Comparison of ENCODE assay signal across 8 mouse cellular contexts in genomic region chr17:10334481-10334880, GRCm38 (mm10). TPM values are rescaled to one million over a fixed set of nuclear protein-coding genes. Genes with fewer than 3 reads are reported as not detected.
DNase-seq lines count a peak whose midpoint lies in the region; ATAC-seq and TF ChIP-seq lines count a peak whose summit lies in the region.

No protein-coding gene starts in this region.

- peak overlapping the region; percentile 96 for H3K27ac ChIP-seq in heart, adult 2 months
- peak overlapping the region; percentile 92 for H3K27ac ChIP-seq in ES-Bruce4 (ENCODE audit: insufficient read depth, low read length)
- peak overlapping the region; percentile 92 for H3K27ac ChIP-seq in forebrain, postnatal 0 days (ENCODE audit: low read depth, low read length)
- H3K27ac ChIP-seq in liver, embryonic 16.5 days (ENCODE audit: low read length): no peak overlapping the region

- H3K79me2 ChIP-seq in heart, adult 2 months (replicated peaks; ENCODE audit: control insufficient read depth, insufficient read depth, low read length): no peaks in the 10 kb centered on the region; the same call in 1 of the 2 replicates

- no peak for TF ChIP-seq EP300 in heart, adult 2 months (IDR thresholded peaks at IDR 0.05; ENCODE audit: insufficient read depth, low read depth, low read length)
- no peak for TF ChIP-seq EP300 in ES-Bruce4 (IDR thresholded peaks at IDR 0.05; ENCODE audit: insufficient read depth, low read depth, low read length)

- no peaks in the 10 kb centered on the region for H3K27me3 ChIP-seq in heart, adult 2 months (ENCODE audit: control insufficient read depth, insufficient read depth, low read length)
- no peaks in the 10 kb centered on the region for H3K27me3 ChIP-seq in ES-Bruce4 (ENCODE audit: control insufficient read depth, insufficient read depth, low read length, poor library complexity, severe bottlenecking)
- H3K27me3 ChIP-seq in forebrain, postnatal 0 days (ENCODE audit: insufficient read depth, low read length): no peaks in the 10 kb centered on the region
- H3K27me3 ChIP-seq in liver, embryonic 16.5 days (ENCODE audit: control insufficient read depth, insufficient read depth, low read depth, low read length): peaks cover 24% of the 10 kb centered on the region

- no peaks in the 10 kb centered on the region for H3K9me3 ChIP-seq in ES-Bruce4 (replicated peaks; ENCODE audit: control insufficient read depth, insufficient read depth, low read length, poor library complexity, severe bottlenecking)
- H3K9me3 ChIP-seq in forebrain, postnatal 0 days (ENCODE audit: low read length): no peaks in the 10 kb centered on the region
- no peaks in the 10 kb centered on the region for H3K9me3 ChIP-seq in liver, embryonic 16.5 days (replicated peaks; ENCODE audit: control insufficient read depth, low read length)

- DNase-seq in heart, adult 2 months: no peak
- DNase-seq in heart, postnatal 36 days: no peak
- DNase-seq in forebrain, postnatal 0 days: peak; percentile 48
- no peak for DNase-seq in adrenal gland, postnatal 14 days
- no peak for DNase-seq in left cerebral cortex, postnatal 4 days
- no peak for DNase-seq in frontal cortex, postnatal 14 days (ENCODE audit: low spot score in 2 of 2)

- no peak for TF ChIP-seq POLR2A in heart, adult 2 months (IDR thresholded peaks at IDR 0.05; ENCODE audit: insufficient read depth, low read depth, low read length)
- TF ChIP-seq POLR2A in ES-Bruce4 (IDR thresholded peaks at IDR 0.05; ENCODE audit: insufficient read depth, low read length): no peak

- ATAC-seq in forebrain, postnatal 0 days: no peak; the same call in 1 of the 2 replicates
- ATAC-seq in liver, embryonic 16.5 days (ENCODE audit: low read depth): no peak

- no peak for TF ChIP-seq CTCF in heart, adult 2 months (IDR thresholded peaks at IDR 0.05)
- no peak for TF ChIP-seq CTCF in ES-Bruce4 (IDR thresholded peaks at IDR 0.05; ENCODE audit: low read depth, low read length)
- TF ChIP-seq CTCF in forebrain, postnatal 0 days (IDR thresholded peaks at IDR 0.05; ENCODE audit: low read depth): no peak

- H3K4me3 ChIP-seq in heart, adult 2 months: peak overlapping the region; percentile 58
- peak overlapping the region; percentile 17; the same call in 1 of the 2 replicates for H3K4me3 ChIP-seq in ES-Bruce4 (ENCODE audit: low read depth, low read length)
- peak overlapping the region; percentile 42 for H3K4me3 ChIP-seq in forebrain, postnatal 0 days (ENCODE audit: low read depth, low read length)
- H3K4me3 ChIP-seq in liver, embryonic 16.5 days (ENCODE audit: low read depth, low read length): peak overlapping the region; percentile 55

- peak overlapping the region; percentile 71 for H3K9ac ChIP-seq in heart, adult 2 months (ENCODE audit: low read depth, low read length)
- H3K9ac ChIP-seq in ES-Bruce4 (ENCODE audit: low read depth, poor library complexity, severe bottlenecking): peak overlapping the region; percentile 60
- H3K9ac ChIP-seq in forebrain, postnatal 0 days: peak overlapping the region; percentile 71
- no peak overlapping the region for H3K9ac ChIP-seq in liver, embryonic 16.5 days (ENCODE audit: low read depth, low read length)

- H3K4me2 ChIP-seq in forebrain, postnatal 0 days (ENCODE audit: low read depth): peak overlapping the region; percentile 66
- peak overlapping the region; percentile 61; the same call in 1 of the 2 replicates for H3K4me2 ChIP-seq in liver, embryonic 16.5 days (ENCODE audit: low read depth, low read length)

- peaks cover 5% of the 10 kb centered on the region; the same call in 1 of the 2 replicates for H3K36me3 ChIP-seq in heart, adult 2 months (ENCODE audit: control insufficient read depth, insufficient read depth, low read length)
- H3K36me3 ChIP-seq in ES-Bruce4 (ENCODE audit: control insufficient read depth, insufficient read depth, low read length, poor library complexity, severe bottlenecking): no peaks in the 10 kb centered on the region
- H3K36me3 ChIP-seq in forebrain, postnatal 0 days (ENCODE audit: insufficient read depth): no peaks in the 10 kb centered on the region
- H3K36me3 ChIP-seq in liver, embryonic 16.5 days (ENCODE audit: control insufficient read depth, insufficient read depth): no peaks in the 10 kb centered on the region

- WGBS in heart, adult 2 months: 2% methylated on average over 1 of the region's 1 CpGs
- 6% methylated on average over 1 of the region's 1 CpGs for WGBS in forebrain, postnatal 0 days
- WGBS in liver, embryonic 16.5 days (ENCODE audit: insufficient replicate concordance): 19% methylated on average over 1 of the region's 1 CpGs

- H3K4me1 ChIP-seq in heart, adult 2 months (ENCODE audit: control insufficient read depth, insufficient read depth, low read length): peaks cover 10% of the 10 kb centered on the region
- H3K4me1 ChIP-seq in ES-Bruce4 (ENCODE audit: control insufficient read depth, insufficient read depth, low read length): peaks cover 4% of the 10 kb centered on the region
- 0 out of 2 replicates have a peak, but pooled peaks cover 12% of the 10 kb centered on the region for H3K4me1 ChIP-seq in forebrain, postnatal 0 days (ENCODE audit: insufficient read depth)
- no peaks in the 10 kb centered on the region; the same call in 1 of the 2 replicates for H3K4me1 ChIP-seq in liver, embryonic 16.5 days (ENCODE audit: control insufficient read depth, low read depth, low read length)

- intact Hi-C loops in heart, adult 2 months (cut with DNase I): loop anchor here (10.0 kb wide), 2 partner anchors 410 to 510 kb away; partner anchors contain the start of genes Pacrg and Prkn
- intact Hi-C loops in heart, postnatal 36 days (cut with DNase I): loop anchor here (10.0 kb wide), 2 partner anchors 410 to 510 kb away; partner anchors contain the start of genes Pacrg and Prkn
- intact Hi-C loops in left cerebral cortex, postnatal 4 days (cut with DNase I): no loop called here

RNA-seq across cellular contexts. Expression of gene Qk, which starts 14.8 kb away (rescaled TPM):
- total RNA-seq in heart, adult 2 months (2021): 100 to 1,000 TPM; 469 to 514 TPM
- polyA plus RNA-seq in heart, adult 2 months (2012; rRNA removed): 342 and 549 TPM in 2 replicates
- 100 to 1,000 TPM; 419 to 431 TPM for total RNA-seq in heart, postnatal 36 days (2021)
- 240 and 252 TPM in 2 replicates for polyA plus RNA-seq in ES-Bruce4 (2011; ENCODE audit: insufficient read depth, insufficient read length, low read depth, missing spikeins)
- total RNA-seq in forebrain, postnatal 0 days (2014; rRNA removed): 203 and 225 TPM in 2 replicates
- 27.0 and 43.0 TPM in 2 replicates for polyA plus RNA-seq in forebrain, postnatal 0 days (2015; fragmentation: Nextera tagmentation; extraction: Ambion mirVana)
- polyA plus RNA-seq in liver, embryonic 16.5 days (2015; fragmentation: Nextera tagmentation; extraction: Ambion mirVana): 5.5 and 6.6 TPM in 2 replicates
- 253 and 270 TPM in 2 replicates for total RNA-seq in adrenal gland, postnatal 14 days (2021)
- 100 to 1,000 TPM; 247 to 250 TPM for total RNA-seq in left cerebral cortex, postnatal 4 days (2021)
